Mouse (Mus musculus) inflammation-experienced regulatory T-cells (primary cell): Measurements from ENCODE around the gene Cenpf. TPM values are rescaled to one million over a fixed set of nuclear protein-coding genes. Genes with fewer than 3 reads are reported as not detected.

Experiments
- polyA plus RNA-seq, 2 experiments: library from polyadenylated mRNA; unstranded; fragments of 100-300 nt; shearing (Covaris generic); gene quantifications; one replicate each; pipeline ENCODE4 v1.2.1; 2017

Gene Cenpf
- polyA plus RNA-seq = 1 to 10 TPM in 1 of 2 experiments, under 1 TPM in 1; 0.84 to 1.7 TPM

GRCm38 (mm10) chr1:189687654-189688387 lies at the start of gene Cenpf:
TSS of gene Cenpf (minus strand) at chr1:189688086.

GRCm38 (mm10) chr1:189727884-189728783 lies 40.2 kb upstream of the Cenpf start, which contains the start of gene Ptpn14:
TSS of gene Ptpn14 (plus strand) at chr1:189728268.

Other genes with a start within 250 kb of the Cenpf start
- under 1 TPM; 0.16 to 0.59 TPM for gene Ptpn14, start 40.2 kb upstream of the Cenpf start, polyA plus RNA-seq
- gene Smyd2, start 234.3 kb upstream of the Cenpf start, polyA plus RNA-seq = 10 to 100 TPM; 18.4 to 24.7 TPM